Mouse (Mus musculus): ENCODE results near the gene Rbl1. TPM values are rescaled to one million over a fixed set of nuclear protein-coding genes. Genes with fewer than 3 reads are reported as not detected.
"Not testable (repeated sequence)": the region's sequence is repeated elsewhere in the genome, so short reads cannot be mapped to it uniquely, and the experiment has no call there.

Rbl1 gene
- polyA plus RNA-seq, 1 experiment from 2014 or later, result 4.9 TPM

GRCm38 (mm10) chr2:157201081-157201830 is 3.1 kb downstream of the Rbl1 start:
- Histone ChIP-seq H3K36me3 (peaks cover 15% of the 10 kb centered on the region), H3K4me1 (peaks cover 17% of the 10 kb centered on the region), H3K9ac (replicated peaks) (no peak overlapping the region), H3K27me3 (replicated peaks) (no peaks in the 10 kb centered on the region), H3K4me3 (replicated peaks) (no peak overlapping the region), H3K4me2 (no peak overlapping the region), H3K27ac (replicated peaks) (no peak overlapping the region), H3K9me3 (replicated peaks) (no peaks in the 10 kb centered on the region)
- no peak for ATAC-seq (ENCODE audit: low FRiP score)
- WGBS, result 85% methylated on average over 6 of the region's 6 CpGs

DNA sequence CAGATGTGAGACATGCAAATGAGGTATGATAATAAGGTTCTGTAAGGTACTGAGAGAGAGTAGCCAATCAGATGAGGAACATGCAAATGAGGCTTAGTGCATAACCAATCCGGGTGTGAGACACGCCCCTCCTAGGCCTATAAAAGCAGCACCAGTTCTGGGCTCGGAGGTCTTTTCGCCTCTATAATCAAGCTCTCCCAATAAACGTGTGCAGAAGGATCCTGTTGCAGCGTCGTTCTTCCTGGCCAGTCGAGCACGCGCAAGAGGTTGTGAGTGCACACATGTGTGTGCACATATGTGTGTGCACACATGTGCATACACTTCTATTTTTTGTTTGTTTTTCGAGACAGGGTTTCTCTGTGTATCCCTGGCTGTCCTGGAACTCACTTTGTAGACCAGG is 5.9 kb downstream of the Rbl1 start:
- ATAC-seq (ENCODE audit: low FRiP score); H3K9me3 ChIP-seq (replicated peaks): not testable (repeated sequence)
- peaks cover 30% of the 10 kb centered on the region for H3K36me3 ChIP-seq

GRCm38 (mm10) chr2:157190651-157191050 is 13.7 kb downstream of the Rbl1 start:
- Histone ChIP-seq H3K27me3 (replicated peaks) (no peaks in the 10 kb centered on the region), H3K4me2 (no peak overlapping the region), H3K4me1 (no peaks in the 10 kb centered on the region), H3K9ac (replicated peaks) (no peak overlapping the region), H3K27ac (replicated peaks) (no peak overlapping the region), H3K9me3 (replicated peaks) (no peaks in the 10 kb centered on the region), H3K4me3 (replicated peaks) (no peak overlapping the region), H3K36me3 (peaks cover 68% of the 10 kb centered on the region)
- no peak for ATAC-seq (ENCODE audit: low FRiP score)
- 99% methylated on average over 4 of the region's 4 CpGs for WGBS

More for the DNA sequence above, 5.9 kb downstream of the Rbl1 start:
- not testable (repeated sequence) for H3K4me3 ChIP-seq (replicated peaks); H3K4me1 ChIP-seq; H3K4me2 ChIP-seq; H3K27ac ChIP-seq (replicated peaks); H3K9ac ChIP-seq (replicated peaks); H3K27me3 ChIP-seq (replicated peaks)
- 97% methylated on average over 11 of the region's 11 CpGs for WGBS

DNA sequence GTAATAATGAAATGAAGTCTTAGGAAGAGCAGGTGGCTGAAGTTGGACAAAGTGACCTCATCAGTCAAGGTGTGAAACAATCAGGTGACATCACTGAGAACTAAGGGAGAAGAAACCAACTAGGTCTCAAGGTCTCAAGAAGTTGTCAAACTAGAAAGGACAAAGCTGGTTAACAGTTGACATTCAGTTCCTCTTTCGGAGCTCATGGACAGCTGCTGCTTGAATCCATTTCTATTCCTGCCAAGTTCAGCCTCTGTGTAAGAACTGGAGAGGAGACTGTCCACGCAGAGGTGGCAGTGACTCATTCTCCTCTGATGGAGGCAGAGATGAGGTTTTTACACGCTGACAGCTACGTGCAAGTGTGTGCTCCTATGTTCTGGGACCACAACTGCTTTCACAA is 17.1 kb downstream of the Rbl1 start:
- Histone ChIP-seq H3K4me3 (replicated peaks) (no peak overlapping the region), H3K9me3 (replicated peaks) (no peaks in the 10 kb centered on the region), H3K27ac (replicated peaks) (no peak overlapping the region), H3K36me3 (peaks cover 47% of the 10 kb centered on the region), H3K27me3 (replicated peaks) (no peaks in the 10 kb centered on the region), H3K4me2 (no peak overlapping the region), H3K4me1 (no peaks in the 10 kb centered on the region), H3K9ac (replicated peaks) (no peak overlapping the region)
- ATAC-seq (ENCODE audit: low FRiP score), result no peak
- 92% methylated on average over 4 of the region's 4 CpGs for WGBS

GRCm38 (mm10) chr2:157186504-157186903 is 17.8 kb downstream of the Rbl1 start:
- no peak overlapping the region for H3K27ac ChIP-seq (replicated peaks)
- no peak for ATAC-seq (ENCODE audit: low FRiP score)
- H3K4me2 ChIP-seq, result no peak overlapping the region
- H3K27me3 ChIP-seq (replicated peaks), result no peaks in the 10 kb centered on the region
- peaks cover 41% of the 10 kb centered on the region for H3K36me3 ChIP-seq
- no peak overlapping the region for H3K9ac ChIP-seq (replicated peaks)
- 22% methylated on average over 5 of the region's 5 CpGs for WGBS
- no peak overlapping the region for H3K4me3 ChIP-seq (replicated peaks)
- H3K4me1 ChIP-seq, result no peaks in the 10 kb centered on the region
- no peaks in the 10 kb centered on the region for H3K9me3 ChIP-seq (replicated peaks)

GRCm38 (mm10) chr2:157185022-157185660 is 19.2 kb downstream of the Rbl1 start:
- WGBS, result 93% methylated on average over 13 of the region's 13 CpGs
- Histone ChIP-seq H3K4me3 (replicated peaks) (no peak overlapping the region), H3K4me1 (no peaks in the 10 kb centered on the region), H3K36me3 (peaks cover 31% of the 10 kb centered on the region), H3K27me3 (replicated peaks) (no peaks in the 10 kb centered on the region), H3K4me2 (no peak overlapping the region), H3K27ac (replicated peaks) (no peak overlapping the region), H3K9ac (replicated peaks) (no peak overlapping the region), H3K9me3 (replicated peaks) (no peaks in the 10 kb centered on the region)
- no peak for ATAC-seq (ENCODE audit: low FRiP score)

- no peak overlapping the region for H3K9ac ChIP-seq (replicated peaks)
- H3K36me3 ChIP-seq, result peaks cover 12% of the 10 kb centered on the region; the same call in 1 of the 2 replicates
Measured at GRCm38 (mm10) chr2:157178167-157178566, 26.2 kb downstream of the Rbl1 start.

DNA sequence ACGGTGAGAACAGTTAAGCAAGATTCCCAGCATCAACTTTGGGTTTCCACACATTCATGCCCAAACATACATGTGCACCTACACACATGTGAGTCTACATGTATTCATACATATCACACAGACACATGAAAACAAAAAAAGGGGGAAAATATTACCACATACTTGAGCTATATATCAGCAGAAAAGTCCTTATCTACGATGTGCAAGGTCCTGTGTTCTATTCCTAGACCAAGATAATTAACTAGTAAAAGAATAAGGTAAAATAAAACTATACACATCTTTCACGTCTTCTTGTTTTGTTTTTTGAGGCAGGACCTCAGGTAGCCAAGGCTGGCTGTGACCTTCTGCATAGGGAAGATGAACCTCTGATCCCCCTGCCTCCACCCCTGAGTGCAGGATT is 28.1 kb downstream of the Rbl1 start:
- over 99% methylated on average over 3 of the region's 3 CpGs for WGBS
- Histone ChIP-seq H3K4me3 (replicated peaks) (no peak overlapping the region), H3K4me2 (no peak overlapping the region), H3K4me1 (no peaks in the 10 kb centered on the region), H3K36me3 (peaks cover 12% of the 10 kb centered on the region; the same call in 1 of the 2 replicates), H3K9ac (replicated peaks) (no peak overlapping the region), H3K9me3 (replicated peaks) (no peaks in the 10 kb centered on the region), H3K27me3 (replicated peaks) (no peaks in the 10 kb centered on the region), H3K27ac (replicated peaks) (no peak overlapping the region)
- no peak for ATAC-seq (ENCODE audit: low FRiP score)

More at GRCm38 (mm10) chr2:157178167-157178566, 26.2 kb downstream of the Rbl1 start:
- H3K4me1 ChIP-seq, result no peaks in the 10 kb centered on the region
- no peak overlapping the region for H3K4me2 ChIP-seq
- no peaks in the 10 kb centered on the region for H3K9me3 ChIP-seq (replicated peaks)
- no peaks in the 10 kb centered on the region for H3K27me3 ChIP-seq (replicated peaks)
- H3K27ac ChIP-seq (replicated peaks), result no peak overlapping the region
- no peak overlapping the region for H3K4me3 ChIP-seq (replicated peaks)
- no peak for ATAC-seq (ENCODE audit: low FRiP score)
- 86% methylated on average over 6 of the region's 6 CpGs for WGBS

DNA sequence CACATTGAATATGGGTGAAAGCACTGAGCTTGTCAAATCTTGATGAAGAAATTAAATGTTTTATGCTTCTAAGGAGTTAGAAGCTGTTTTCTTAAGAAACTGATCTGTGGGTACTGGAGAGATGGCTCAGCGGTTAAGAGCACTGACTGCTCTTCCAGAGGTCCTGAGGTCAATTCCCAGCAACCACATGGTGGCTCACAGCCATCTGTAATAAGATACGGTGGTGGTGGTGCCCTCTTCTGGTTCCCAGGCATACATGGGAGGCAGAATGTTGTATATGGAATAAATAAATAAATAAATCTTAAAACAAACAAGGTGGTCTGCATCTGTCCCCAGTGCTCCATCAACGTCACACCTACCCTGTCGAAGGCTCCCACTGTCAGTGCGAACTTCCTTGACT is 29.9 kb downstream of the Rbl1 start:
- 78% methylated on average over 5 of the region's 5 CpGs for WGBS
- no peak for ATAC-seq (ENCODE audit: low FRiP score)

GRCm38 (mm10) chr2:157173555-157173954 is 30.8 kb downstream of the Rbl1 start:
- no peak overlapping the region for H3K4me2 ChIP-seq
- peaks cover 17% of the 10 kb centered on the region; the same call in 1 of the 2 replicates for H3K36me3 ChIP-seq
- no peaks in the 10 kb centered on the region for H3K27me3 ChIP-seq (replicated peaks)
- no peaks in the 10 kb centered on the region for H3K4me1 ChIP-seq
- no peak overlapping the region for H3K4me3 ChIP-seq (replicated peaks)
- H3K9me3 ChIP-seq (replicated peaks), result no peaks in the 10 kb centered on the region
- no peak overlapping the region for H3K27ac ChIP-seq (replicated peaks)
- no peak for ATAC-seq (ENCODE audit: low FRiP score)
- WGBS, result 97% methylated on average over 6 of the region's 6 CpGs
- no peak overlapping the region for H3K9ac ChIP-seq (replicated peaks)

More for the DNA sequence above, 29.9 kb downstream of the Rbl1 start:
- no peaks in the 10 kb centered on the region for H3K4me1 ChIP-seq
- no peak overlapping the region for H3K4me3 ChIP-seq (replicated peaks)
- no peak overlapping the region for H3K27ac ChIP-seq (replicated peaks)
- no peak overlapping the region for H3K4me2 ChIP-seq
- H3K9ac ChIP-seq (replicated peaks), result no peak overlapping the region
- H3K27me3 ChIP-seq (replicated peaks), result no peaks in the 10 kb centered on the region
- H3K9me3 ChIP-seq (replicated peaks), result no peaks in the 10 kb centered on the region
- peaks cover 14% of the 10 kb centered on the region; the same call in 1 of the 2 replicates for H3K36me3 ChIP-seq

DNA sequence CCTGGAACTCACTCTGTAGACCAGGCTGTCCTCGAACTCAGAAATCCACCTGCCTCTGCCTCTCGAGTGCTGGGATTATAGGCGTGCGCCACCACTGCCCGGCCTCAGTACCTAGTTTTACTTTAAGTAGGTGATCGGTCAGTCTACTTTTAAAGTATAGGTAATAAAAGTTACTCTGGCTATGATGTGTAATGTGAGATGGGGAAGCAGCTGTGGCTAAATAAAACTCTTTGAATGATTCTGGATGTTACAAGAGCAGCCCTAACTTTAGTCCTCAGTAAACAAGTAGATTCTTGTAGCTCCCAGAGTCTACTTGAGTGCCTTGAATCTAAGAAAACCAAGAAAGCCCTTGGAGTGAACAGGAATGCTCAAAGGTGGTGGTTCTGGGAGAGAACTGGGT is 31.4 kb downstream of the Rbl1 start:
- no peaks in the 10 kb centered on the region for H3K4me1 ChIP-seq
- ATAC-seq (ENCODE audit: low FRiP score), result no peak
- peaks cover 19% of the 10 kb centered on the region; the same call in 1 of the 2 replicates for H3K36me3 ChIP-seq
- no peak overlapping the region for H3K27ac ChIP-seq (replicated peaks)
- H3K4me3 ChIP-seq (replicated peaks), result no peak overlapping the region
- H3K9ac ChIP-seq (replicated peaks), result no peak overlapping the region
- no peaks in the 10 kb centered on the region for H3K9me3 ChIP-seq (replicated peaks)
- WGBS, result 97% methylated on average over 6 of the region's 6 CpGs
- H3K4me2 ChIP-seq, result no peak overlapping the region
- H3K27me3 ChIP-seq (replicated peaks), result no peaks in the 10 kb centered on the region

- Histone ChIP-seq H3K27me3 (replicated peaks) (no peaks in the 10 kb centered on the region), H3K4me1 (no peaks in the 10 kb centered on the region), H3K9me3 (replicated peaks) (no peaks in the 10 kb centered on the region), H3K27ac (replicated peaks) (0 out of 2 replicates have a peak overlapping the region, but pooled peaks have one; percentile 18), H3K4me2 (no peak overlapping the region), H3K4me3 (replicated peaks) (no peak overlapping the region), H3K9ac (replicated peaks) (no peak overlapping the region), H3K36me3 (peaks cover 24% of the 10 kb centered on the region; the same call in 1 of the 2 replicates)
- 46% methylated on average over 6 of the region's 6 CpGs for WGBS
- no peak for ATAC-seq (ENCODE audit: low FRiP score)
Measured at GRCm38 (mm10) chr2:157170626-157171025, 33.7 kb downstream of the Rbl1 start.

All from neural tube, embryonic 15.5 days (tissue).